Mouse (Mus musculus): ENCODE results near the gene Tbc1d23. TPM values are rescaled to one million over a fixed set of nuclear protein-coding genes. Genes with fewer than 3 reads are reported as not detected.

The Tbc1d23 gene
- polyA plus RNA-seq, 1 experiment from 2014 or later, result 34.7 TPM

DNA sequence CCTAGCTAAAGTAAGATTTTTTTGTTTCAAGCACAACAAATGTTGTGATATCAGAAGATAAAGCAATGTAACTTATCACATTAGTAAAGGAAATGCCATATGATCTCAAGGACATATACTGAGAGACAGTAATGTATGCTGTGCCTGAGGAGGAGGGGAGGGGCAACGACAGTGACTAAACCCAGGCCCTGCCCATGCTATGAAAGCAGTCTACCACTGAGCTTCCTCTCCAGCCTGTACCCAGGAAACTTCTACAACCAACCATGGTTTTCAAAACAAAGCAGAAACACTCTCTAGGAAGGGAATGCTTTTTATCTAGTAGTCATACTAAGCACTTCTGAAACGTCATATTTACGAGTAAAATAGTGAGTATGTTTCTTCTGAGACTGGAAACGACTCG lies 68.5 kb downstream of the Tbc1d23 start:
- H3K36me3 ChIP-seq (ENCODE audit: control insufficient read depth, insufficient read depth, low read length), result peaks cover 1% of the 10 kb centered on the region; the same call in 1 of the 2 replicates
- H3K4me2 ChIP-seq (ENCODE audit: low read length), result no peak overlapping the region
- no peak overlapping the region for H3K4me3 ChIP-seq (ENCODE audit: low read depth, low read length)
- no peak overlapping the region for H3K27ac ChIP-seq (ENCODE audit: low read length)
- H3K9me3 ChIP-seq (replicated peaks; ENCODE audit: control insufficient read depth, low read length, poor library complexity, severe bottlenecking), result no peaks in the 10 kb centered on the region
- no peak overlapping the region for H3K9ac ChIP-seq (ENCODE audit: low read depth, low read length)
- no peak for ATAC-seq
- H3K27me3 ChIP-seq (ENCODE audit: control insufficient read depth, insufficient read depth, low read depth, low read length), result no peaks in the 10 kb centered on the region
- H3K4me1 ChIP-seq (ENCODE audit: control insufficient read depth, insufficient read depth, low read length), result peaks cover 9% of the 10 kb centered on the region; the same call in 1 of the 2 replicates
- WGBS, result 88% methylated on average over 5 of the region's 5 CpGs

DNA sequence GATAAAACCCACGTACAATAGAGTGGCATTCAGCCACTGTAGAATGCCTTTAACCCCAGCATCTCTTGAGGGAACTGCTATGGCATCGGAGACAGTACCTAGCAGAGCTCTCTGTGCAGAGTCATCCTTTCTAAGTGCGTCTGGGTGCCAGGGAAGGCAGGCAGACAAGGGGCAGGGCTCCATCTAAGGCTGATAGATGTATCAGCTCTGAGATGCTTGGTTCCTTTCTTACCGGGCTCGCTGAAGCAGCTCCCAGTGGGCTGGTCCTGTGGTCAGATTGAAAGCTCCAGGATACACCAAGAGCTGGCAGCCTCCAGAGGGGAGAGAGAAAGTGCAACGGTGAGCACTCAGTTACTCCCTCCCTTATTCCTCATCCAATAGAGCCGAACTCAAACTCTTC lies 71.5 kb downstream of the Tbc1d23 start:
- Histone ChIP-seq H3K9ac (ENCODE audit: low read depth, low read length) (no peak overlapping the region), H3K4me3 (ENCODE audit: low read depth, low read length) (no peak overlapping the region), H3K27me3 (ENCODE audit: control insufficient read depth, insufficient read depth, low read depth, low read length) (no peaks in the 10 kb centered on the region), H3K9me3 (replicated peaks; ENCODE audit: control insufficient read depth, low read length, poor library complexity, severe bottlenecking) (no peaks in the 10 kb centered on the region), H3K4me1 (ENCODE audit: control insufficient read depth, insufficient read depth, low read length) (no peaks in the 10 kb centered on the region), H3K4me2 (ENCODE audit: low read length) (no peak overlapping the region), H3K36me3 (ENCODE audit: control insufficient read depth, insufficient read depth, low read length) (peaks cover 12% of the 10 kb centered on the region), H3K27ac (ENCODE audit: low read length) (no peak overlapping the region)
- 69% methylated on average over 7 of the region's 7 CpGs for WGBS
- ATAC-seq, result no peak

DNA sequence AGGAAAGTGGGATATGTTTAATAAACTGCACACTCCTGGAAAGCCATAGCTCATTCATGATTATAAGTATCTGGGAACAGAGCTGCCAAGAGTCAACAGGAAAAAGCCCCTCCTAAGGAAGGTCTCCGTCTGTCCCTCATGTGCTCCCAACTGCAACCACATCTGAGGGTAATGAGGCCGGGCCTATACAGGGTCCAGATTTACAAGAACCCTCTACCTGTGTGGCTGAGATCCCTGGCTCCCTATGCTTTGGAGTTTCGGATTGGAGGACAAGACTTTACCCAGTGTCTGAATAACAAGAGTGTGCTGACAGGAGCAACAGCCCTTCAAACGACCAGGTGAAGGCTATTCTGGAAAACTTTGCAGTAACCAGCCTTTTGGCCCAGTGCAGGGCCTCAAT lies 73.6 kb downstream of the Tbc1d23 start:
- no peak overlapping the region for H3K27ac ChIP-seq (ENCODE audit: low read length)
- H3K36me3 ChIP-seq (ENCODE audit: control insufficient read depth, insufficient read depth, low read length), result peaks cover 20% of the 10 kb centered on the region
- H3K4me2 ChIP-seq (ENCODE audit: low read length), result no peak overlapping the region
- no peaks in the 10 kb centered on the region for H3K4me1 ChIP-seq (ENCODE audit: control insufficient read depth, insufficient read depth, low read length)
- WGBS, result 84% methylated on average over 4 of the region's 4 CpGs
- no peaks in the 10 kb centered on the region for H3K27me3 ChIP-seq (ENCODE audit: control insufficient read depth, insufficient read depth, low read depth, low read length)
- H3K9me3 ChIP-seq (replicated peaks; ENCODE audit: control insufficient read depth, low read length, poor library complexity, severe bottlenecking), result no peaks in the 10 kb centered on the region
- no peak for ATAC-seq
- no peak overlapping the region for H3K9ac ChIP-seq (ENCODE audit: low read depth, low read length)
- no peak overlapping the region for H3K4me3 ChIP-seq (ENCODE audit: low read depth, low read length)

DNA sequence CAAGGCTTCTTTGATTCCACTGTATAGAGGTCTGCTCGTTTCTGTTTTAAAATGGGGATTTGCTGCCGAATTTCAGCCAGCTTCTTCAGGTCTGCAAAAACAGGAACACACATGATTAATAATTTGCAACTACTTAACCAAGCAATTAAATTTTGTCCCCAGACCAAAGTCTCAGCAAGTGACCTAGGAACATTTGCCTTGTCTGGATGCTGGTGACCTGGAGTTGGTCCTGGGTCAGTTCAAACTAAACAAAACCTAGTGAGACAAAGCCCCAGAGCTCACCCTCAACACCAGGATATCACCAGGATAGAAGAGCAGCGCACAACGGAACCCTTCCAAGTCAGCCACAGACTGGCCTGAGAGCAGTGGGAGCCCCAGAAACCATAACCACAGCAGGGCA lies 74.2 kb downstream of the Tbc1d23 start:
- 0 out of 2 replicates have a peak, but pooled peaks have one; percentile 30 for ATAC-seq
- Histone ChIP-seq H3K4me2 (ENCODE audit: low read length) (no peak overlapping the region), H3K27ac (ENCODE audit: low read length) (no peak overlapping the region), H3K9me3 (replicated peaks; ENCODE audit: control insufficient read depth, low read length, poor library complexity, severe bottlenecking) (no peaks in the 10 kb centered on the region), H3K4me3 (ENCODE audit: low read depth, low read length) (no peak overlapping the region), H3K27me3 (ENCODE audit: control insufficient read depth, insufficient read depth, low read depth, low read length) (no peaks in the 10 kb centered on the region), H3K4me1 (ENCODE audit: control insufficient read depth, insufficient read depth, low read length) (no peaks in the 10 kb centered on the region), H3K9ac (ENCODE audit: low read depth, low read length) (no peak overlapping the region), H3K36me3 (ENCODE audit: control insufficient read depth, insufficient read depth, low read length) (peaks cover 20% of the 10 kb centered on the region)
- WGBS, result 89% methylated on average over 4 of the region's 4 CpGs

GRCm38 (mm10) chr16:57155899-57156298 lies 75.4 kb downstream of the Tbc1d23 start:
- H3K27me3 ChIP-seq (ENCODE audit: control insufficient read depth, insufficient read depth, low read depth, low read length), result no peaks in the 10 kb centered on the region
- H3K4me3 ChIP-seq (ENCODE audit: low read depth, low read length), result no peak overlapping the region
- no peak overlapping the region for H3K9ac ChIP-seq (ENCODE audit: low read depth, low read length)
- no peaks in the 10 kb centered on the region for H3K9me3 ChIP-seq (replicated peaks; ENCODE audit: control insufficient read depth, low read length, poor library complexity, severe bottlenecking)
- H3K36me3 ChIP-seq (ENCODE audit: control insufficient read depth, insufficient read depth, low read length), result peaks cover 21% of the 10 kb centered on the region
- H3K27ac ChIP-seq (ENCODE audit: low read length), result no peak overlapping the region
- no peak for ATAC-seq
- no peaks in the 10 kb centered on the region for H3K4me1 ChIP-seq (ENCODE audit: control insufficient read depth, insufficient read depth, low read length)
- no peak overlapping the region for H3K4me2 ChIP-seq (ENCODE audit: low read length)

- Histone ChIP-seq H3K27me3 (ENCODE audit: control insufficient read depth, insufficient read depth, low read depth, low read length) (no peaks in the 10 kb centered on the region), H3K4me2 (ENCODE audit: low read length) (no peak overlapping the region), H3K4me3 (ENCODE audit: low read depth, low read length) (no peak overlapping the region), H3K9ac (ENCODE audit: low read depth, low read length) (no peak overlapping the region), H3K27ac (ENCODE audit: low read length) (no peak overlapping the region), H3K4me1 (ENCODE audit: control insufficient read depth, insufficient read depth, low read length) (no peaks in the 10 kb centered on the region), H3K9me3 (replicated peaks; ENCODE audit: control insufficient read depth, low read length, poor library complexity, severe bottlenecking) (no peaks in the 10 kb centered on the region), H3K36me3 (ENCODE audit: control insufficient read depth, insufficient read depth, low read length) (peaks cover 26% of the 10 kb centered on the region)
- no peak for ATAC-seq
- WGBS, result 92% methylated on average over 4 of the region's 4 CpGs
Measured at GRCm38 (mm10) chr16:57151437-57151836, 79.9 kb downstream of the Tbc1d23 start.

GRCm38 (mm10) chr16:57144741-57145140 lies 86.6 kb downstream of the Tbc1d23 start:
- H3K27me3 ChIP-seq (ENCODE audit: control insufficient read depth, insufficient read depth, low read depth, low read length), result no peaks in the 10 kb centered on the region
- H3K9ac ChIP-seq (ENCODE audit: low read depth, low read length), result no peak overlapping the region
- H3K27ac ChIP-seq (ENCODE audit: low read length), result no peak overlapping the region
- no peak overlapping the region for H3K4me3 ChIP-seq (ENCODE audit: low read depth, low read length)
- H3K4me1 ChIP-seq (ENCODE audit: control insufficient read depth, insufficient read depth, low read length), result no peaks in the 10 kb centered on the region
- ATAC-seq, result no peak
- H3K9me3 ChIP-seq (replicated peaks; ENCODE audit: control insufficient read depth, low read length, poor library complexity, severe bottlenecking), result no peaks in the 10 kb centered on the region
- H3K4me2 ChIP-seq (ENCODE audit: low read length), result no peak overlapping the region
- 92% methylated on average over 5 of the region's 5 CpGs for WGBS
- peaks cover 26% of the 10 kb centered on the region for H3K36me3 ChIP-seq (ENCODE audit: control insufficient read depth, insufficient read depth, low read length)

DNA sequence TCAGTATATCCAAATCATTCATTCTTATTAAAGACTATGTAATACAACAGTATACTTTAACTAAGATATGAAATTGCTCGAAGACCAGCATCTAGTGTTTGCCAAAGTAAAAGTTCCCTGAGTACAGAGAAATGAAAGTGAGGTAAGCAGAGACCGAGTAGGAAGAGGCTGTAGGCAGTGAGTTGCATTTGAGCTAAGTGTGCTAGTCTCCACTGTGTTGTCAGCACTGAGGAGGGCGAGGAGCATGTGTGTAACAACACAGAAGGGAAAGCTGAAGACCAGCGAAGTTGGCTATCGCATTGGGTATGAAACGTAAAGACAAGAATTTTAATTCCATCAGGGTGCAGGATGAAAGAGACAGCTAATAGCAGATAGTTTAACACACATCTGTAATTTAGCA lies 97.7 kb downstream of the Tbc1d23 start:
- Histone ChIP-seq H3K27me3 (ENCODE audit: control insufficient read depth, insufficient read depth, low read depth, low read length) (no peaks in the 10 kb centered on the region), H3K4me2 (ENCODE audit: low read length) (no peak overlapping the region), H3K9me3 (replicated peaks; ENCODE audit: control insufficient read depth, low read length, poor library complexity, severe bottlenecking) (no peaks in the 10 kb centered on the region), H3K4me1 (ENCODE audit: control insufficient read depth, insufficient read depth, low read length) (0 out of 2 replicates have a peak, but pooled peaks cover 8% of the 10 kb centered on the region), H3K36me3 (ENCODE audit: control insufficient read depth, insufficient read depth, low read length) (peaks cover 6% of the 10 kb centered on the region), H3K4me3 (ENCODE audit: low read depth, low read length) (no peak overlapping the region), H3K9ac (ENCODE audit: low read depth, low read length) (no peak overlapping the region), H3K27ac (ENCODE audit: low read length) (no peak overlapping the region)
- 96% methylated on average over 6 of the region's 6 CpGs for WGBS
- ATAC-seq, result no peak

GRCm38 (mm10) chr16:57132326-57132725 lies 99.0 kb downstream of the Tbc1d23 start:
- H3K9me3 ChIP-seq (replicated peaks; ENCODE audit: control insufficient read depth, low read length, poor library complexity, severe bottlenecking), result no peaks in the 10 kb centered on the region
- H3K27me3 ChIP-seq (ENCODE audit: control insufficient read depth, insufficient read depth, low read depth, low read length), result no peaks in the 10 kb centered on the region
- no peak for ATAC-seq
- H3K27ac ChIP-seq (ENCODE audit: low read length), result no peak overlapping the region
- no peak overlapping the region for H3K9ac ChIP-seq (ENCODE audit: low read depth, low read length)
- no peak overlapping the region for H3K4me2 ChIP-seq (ENCODE audit: low read length)
- whole genome bisulfite sequencing, result 97% methylated on average over 1 of the region's 1 CpGs
- peaks cover 2% of the 10 kb centered on the region; the same call in 1 of the 2 replicates for H3K36me3 ChIP-seq (ENCODE audit: control insufficient read depth, insufficient read depth, low read length)
- no peak overlapping the region for H3K4me3 ChIP-seq (ENCODE audit: low read depth, low read length)
- H3K4me1 ChIP-seq (ENCODE audit: control insufficient read depth, insufficient read depth, low read length), result 0 out of 2 replicates have a peak, but pooled peaks cover 8% of the 10 kb centered on the region
